Mouse (Mus musculus): ENCODE data around the gene Hacd1. TPM values are rescaled to one million over a fixed set of nuclear protein-coding genes. Genes with fewer than 3 reads are reported as not detected.

Hacd1 gene
- total RNA-seq, 2 experiments from 2014 or later: 21.6 to 41.6 TPM

DNA sequence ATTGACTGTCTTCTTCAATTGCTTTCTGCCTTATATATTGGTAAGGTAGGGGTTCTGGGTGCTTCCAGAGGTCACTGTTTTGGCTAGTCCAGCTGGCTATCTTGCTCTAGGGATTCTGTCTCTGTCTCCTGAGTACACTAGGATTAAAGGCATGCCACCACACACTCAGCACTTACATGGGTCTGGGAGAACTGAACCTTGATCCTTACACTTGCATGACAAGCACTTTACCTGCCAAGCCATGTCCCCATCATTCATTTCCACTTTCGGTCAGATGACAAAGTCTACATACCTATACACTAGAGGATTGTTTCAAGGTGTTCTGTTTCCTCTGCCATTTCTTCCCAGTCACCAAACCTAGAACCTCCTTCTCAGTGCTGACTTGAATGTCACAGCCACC is 50.8 kb downstream of the Hacd1 start:
- DNase-seq: no peak

DNA sequence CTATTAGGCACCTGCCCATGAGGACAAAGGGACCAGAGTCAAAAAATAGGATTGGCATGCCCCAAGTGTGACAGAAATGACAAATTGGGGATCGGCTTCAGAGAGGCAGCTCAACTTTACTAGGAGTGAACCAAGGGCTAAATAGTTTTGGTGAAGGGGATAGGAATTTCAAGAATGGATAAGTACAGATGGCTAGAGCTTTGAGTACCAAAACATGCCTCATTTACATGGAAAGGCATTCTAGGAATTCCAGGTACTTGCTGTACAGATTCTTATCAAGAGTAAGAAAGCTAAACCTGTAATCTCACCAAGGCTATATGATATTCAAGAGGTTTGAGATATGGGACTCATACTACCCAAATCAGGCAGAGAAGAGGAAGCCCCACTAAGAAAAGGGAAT is 95.8 kb downstream of the Hacd1 start:
- DNase-seq: no peak

DNA sequence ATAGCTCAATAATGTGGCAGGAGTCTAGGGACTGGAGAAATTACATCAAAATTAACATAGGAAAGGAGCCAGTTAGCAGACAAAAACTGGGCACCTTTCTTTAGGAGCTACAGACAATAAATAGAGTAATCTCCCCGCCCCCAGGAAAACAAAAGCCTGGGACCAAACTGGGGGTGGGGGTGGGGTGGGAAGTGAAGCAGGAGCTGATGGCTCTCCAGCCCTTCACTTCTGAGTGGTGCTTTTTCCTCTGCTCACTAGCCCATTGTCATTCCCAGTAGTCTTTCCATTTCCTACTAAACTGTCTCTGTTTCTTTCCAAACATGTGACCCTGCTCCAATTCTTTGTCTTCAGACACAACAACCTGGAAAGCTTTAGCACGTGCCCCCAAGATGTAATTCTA is 99.5 kb downstream of the Hacd1 start:
- DNase-seq: no peak

DNA sequence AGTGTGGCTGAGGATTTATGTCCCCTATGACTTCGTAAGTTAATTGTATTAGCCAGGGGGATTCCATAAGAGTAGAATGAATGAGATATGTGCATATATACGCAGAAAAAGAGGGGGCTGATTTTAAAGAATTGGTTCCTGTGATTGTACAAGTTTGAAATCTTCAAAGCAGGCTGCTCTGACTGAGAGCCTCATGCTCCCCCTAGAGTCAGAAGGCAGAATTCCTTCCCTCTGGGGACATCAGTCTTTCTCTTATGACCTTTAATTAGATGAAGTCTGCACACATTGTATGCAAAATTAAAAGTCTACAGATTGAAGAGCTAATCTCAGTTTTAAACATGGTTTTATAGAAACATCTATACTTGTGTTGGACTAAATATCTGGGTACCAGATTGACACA is 117.8 kb downstream of the Hacd1 start:
- DNase-seq: peak in 1 of 2 experiments; percentile 9

DNA sequence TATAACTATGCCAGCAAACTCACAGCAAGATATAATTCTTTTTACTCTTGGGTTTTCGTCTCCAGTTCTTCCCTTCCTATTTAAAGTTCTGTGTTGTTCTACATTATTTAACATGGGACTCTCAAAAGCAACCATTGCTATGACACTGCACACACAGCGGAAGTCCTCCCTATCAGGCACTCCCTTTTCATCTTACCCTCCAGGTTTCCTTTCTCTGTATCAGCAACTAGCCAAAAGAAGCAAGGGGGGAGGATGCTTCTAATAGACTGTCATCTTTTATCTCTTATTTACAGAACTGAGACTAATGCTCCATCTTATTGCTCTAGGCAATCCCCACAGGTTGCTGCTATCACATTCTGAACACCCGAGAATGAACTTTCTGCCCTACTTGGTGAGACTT is 120.6 kb downstream of the Hacd1 start:
- no peak for DNase-seq

DNA sequence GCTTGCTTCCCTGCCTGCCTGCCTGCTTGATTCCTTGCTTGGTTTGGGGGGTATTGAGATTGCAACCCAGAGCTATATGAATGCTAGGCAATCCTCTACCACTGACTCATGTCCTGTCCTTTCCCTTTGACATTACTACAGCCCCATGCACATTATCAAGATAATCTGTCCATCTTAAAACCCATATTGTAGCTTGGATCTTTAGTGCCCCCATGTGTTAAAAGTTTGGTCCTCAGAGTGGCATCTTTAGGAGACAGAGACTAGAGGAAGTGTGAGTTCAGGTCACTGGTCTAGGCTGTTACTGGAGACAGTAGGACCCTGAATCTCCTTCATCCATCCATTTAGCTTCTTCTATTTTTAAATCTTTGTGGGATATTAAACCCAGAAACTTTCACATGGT is 123.7 kb downstream of the Hacd1 start:
- no peak for DNase-seq

DNA sequence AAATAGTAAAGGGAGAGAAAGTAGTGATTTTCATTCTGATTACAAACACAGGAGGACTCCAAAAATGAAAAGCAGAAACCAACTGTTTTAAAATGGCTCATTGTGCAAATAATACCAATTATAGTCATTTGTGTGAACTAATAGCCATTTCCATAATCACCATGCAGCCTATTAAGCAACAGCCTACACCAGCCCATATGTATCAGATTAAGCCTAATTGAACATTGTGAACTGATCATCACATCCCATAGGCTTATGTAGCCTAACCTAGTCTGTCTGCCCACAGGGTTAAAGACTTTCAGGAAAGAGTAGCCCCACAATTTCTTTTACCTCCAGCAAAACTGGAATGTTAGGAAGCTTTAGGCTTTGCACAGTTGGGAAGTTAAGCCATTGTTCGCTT is 125.2 kb downstream of the Hacd1 start:
- DNase-seq: no peak

DNA sequence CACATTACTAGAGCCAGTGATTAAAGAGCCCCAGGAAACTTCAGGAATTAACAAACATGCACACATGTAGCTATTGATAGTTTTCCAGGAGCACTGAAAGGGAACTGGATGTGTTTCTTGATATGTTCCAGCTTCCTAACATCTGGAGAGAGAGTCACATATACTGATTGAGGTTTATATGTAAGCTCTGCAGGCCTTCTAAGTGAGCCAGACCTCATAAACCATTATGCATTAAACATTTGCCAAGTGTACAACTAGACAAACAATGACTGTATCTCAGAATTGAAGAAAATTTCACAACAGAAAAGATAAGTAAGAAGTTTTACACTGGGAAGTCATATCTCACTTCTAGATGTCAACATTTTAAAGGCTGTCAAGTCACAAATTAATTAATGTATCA is 167.4 kb downstream of the Hacd1 start:
- DNase-seq: no peak

DNA sequence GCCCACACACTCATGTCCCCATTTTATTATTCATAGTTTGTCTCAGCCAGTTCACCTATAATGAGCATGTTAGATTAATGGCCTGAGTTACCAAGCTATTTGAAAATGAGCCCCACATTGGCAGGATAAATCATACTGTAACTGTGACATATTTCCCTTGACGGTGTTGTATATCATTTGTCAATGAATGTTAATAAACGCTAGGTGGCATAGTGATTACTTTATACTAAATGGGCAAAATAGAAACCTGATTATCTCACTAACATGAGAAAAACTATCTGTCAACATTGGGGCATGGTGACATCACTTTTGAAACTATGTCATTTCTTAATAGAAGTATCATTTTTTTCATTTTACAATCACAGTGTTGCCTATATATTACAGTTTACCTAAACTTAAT is 198.5 kb downstream of the Hacd1 start:
- DNase-seq: no peak

DNA sequence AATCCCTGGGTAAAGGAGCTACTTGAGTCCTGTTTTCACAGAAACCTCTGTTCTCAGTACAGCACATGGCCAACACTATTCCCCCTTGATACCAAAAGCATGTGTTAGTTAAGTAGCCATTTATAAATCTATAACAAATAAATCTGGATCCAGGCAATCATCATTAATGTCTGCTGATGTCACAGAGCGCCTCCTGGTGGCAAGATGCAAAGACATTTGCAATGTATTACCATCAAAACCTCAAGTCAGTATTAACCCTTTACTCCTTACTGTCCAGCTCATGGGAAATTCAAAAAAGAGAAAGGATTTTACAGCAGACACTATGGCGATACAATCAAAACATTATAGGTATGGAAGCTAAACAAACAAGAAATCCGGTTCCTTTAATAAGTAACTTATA is 200.4 kb downstream of the Hacd1 start:
- DNase-seq: peak; percentile 11 to 23

DNA sequence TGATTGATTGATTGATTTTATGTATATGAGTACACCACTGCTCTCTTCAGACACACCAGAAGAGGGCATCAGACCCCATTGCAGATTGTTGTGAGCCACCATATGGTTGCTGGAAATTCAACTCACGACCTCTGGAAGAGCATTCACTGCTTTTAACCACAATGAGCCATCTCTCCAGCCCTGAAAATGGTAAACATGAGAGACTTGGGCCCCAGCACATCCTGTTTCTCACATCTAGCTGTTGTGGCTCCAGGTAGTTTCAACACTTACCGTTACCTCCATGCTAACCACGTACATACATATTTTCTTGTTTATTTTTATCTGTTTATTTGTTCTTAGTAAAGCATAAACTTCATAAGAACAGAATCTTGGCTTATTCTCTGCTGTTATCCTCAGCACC is 219.6 kb downstream of the Hacd1 start:
- DNase-seq: no peak

DNA sequence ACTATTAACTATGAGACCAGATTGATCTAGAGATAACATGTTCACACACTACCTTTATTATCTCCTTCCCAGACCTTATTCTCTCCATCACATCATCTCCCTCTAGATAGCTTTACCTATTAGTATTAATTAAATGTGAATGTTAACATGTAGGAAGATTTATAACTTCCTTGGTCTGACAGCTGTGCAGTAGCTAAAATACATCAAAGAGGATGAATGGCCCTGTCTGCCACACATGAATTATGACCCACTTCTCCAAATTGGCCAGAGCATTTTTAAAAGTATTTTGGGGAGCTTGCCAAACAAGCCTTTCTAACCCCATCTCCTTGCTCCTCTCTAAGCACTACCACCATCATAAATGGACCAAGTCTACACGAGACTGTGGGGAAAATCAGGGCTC is 220.9 kb downstream of the Hacd1 start:
- DNase-seq: no peak

DNA sequence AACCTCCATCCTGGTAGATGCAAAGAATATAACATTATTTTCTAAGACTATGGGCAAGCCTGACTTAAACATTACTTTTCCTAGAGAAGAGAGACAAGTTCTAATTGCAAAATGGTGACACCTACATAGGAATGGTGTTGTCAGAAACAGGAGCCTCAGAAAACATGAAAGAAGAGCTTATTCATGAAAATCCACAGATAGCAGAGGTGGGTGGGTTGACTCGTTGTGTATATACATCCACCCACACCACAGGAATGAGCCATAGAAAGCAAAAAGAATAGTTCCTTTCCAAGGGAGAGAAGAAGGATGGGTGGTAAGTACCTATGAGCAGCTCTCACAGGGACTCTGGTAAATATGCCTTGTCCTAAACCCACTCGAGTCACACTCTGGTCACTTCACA is 239.3 kb downstream of the Hacd1 start:
- DNase-seq: no peak

DNA sequence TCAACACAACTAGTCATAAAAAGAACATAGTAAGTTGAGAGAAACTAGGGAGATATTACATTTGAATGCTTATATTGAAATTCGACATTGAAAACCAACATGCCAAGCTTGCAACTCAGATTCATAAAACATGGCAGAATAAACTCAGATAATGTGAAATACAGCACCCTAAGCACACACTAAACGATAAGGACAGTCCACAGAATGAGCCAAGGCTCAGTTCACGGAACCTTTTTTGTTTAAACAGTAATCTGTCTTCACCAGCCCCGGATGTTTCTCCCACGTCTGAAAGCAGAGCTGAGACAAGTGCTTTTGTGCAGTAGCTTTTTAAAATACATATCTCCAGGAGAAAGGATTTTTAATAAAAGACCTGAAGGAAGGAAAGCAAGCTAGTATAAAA is 247.3 kb downstream of the Hacd1 start:
- DNase-seq: no peak

DNA sequence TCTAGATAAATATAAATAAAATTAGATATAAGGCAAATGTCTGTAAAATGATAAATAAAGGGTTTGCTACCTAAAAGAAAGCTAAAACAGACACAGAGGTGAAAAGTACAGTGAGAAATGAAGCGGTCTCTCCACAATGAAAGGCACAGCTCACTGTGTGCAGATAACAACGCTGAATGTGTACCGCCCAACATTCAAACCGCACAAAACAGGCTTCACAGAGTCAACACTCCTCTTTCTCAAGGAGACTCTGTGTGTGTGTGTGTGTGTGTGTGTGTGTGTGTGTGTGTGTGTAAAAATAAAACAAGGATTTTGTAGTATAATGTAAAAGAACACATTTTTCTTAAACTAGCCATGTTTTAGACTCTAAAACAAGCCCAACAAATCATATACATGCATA is 247.9 kb downstream of the Hacd1 start:
- no peak for DNase-seq

DNA sequence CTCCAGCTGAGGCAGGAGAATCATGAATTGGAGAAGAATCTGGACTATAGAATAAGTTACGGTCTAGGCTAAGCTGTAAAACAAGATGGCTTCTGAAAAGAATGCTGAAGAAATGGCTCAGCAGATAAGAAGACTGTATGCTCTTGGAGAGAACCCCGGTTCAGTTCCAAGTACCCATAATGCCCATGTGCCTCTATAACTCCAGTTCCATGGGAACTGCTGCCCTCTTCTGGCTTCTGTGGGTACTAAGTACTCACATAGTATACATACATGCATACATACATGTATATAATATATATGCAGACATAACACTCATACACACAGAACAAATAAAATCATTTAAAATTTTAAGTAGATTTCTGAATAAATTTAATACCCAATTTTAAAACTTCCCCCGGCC is 249.8 kb downstream of the Hacd1 start:
- no peak for DNase-seq

DNA sequence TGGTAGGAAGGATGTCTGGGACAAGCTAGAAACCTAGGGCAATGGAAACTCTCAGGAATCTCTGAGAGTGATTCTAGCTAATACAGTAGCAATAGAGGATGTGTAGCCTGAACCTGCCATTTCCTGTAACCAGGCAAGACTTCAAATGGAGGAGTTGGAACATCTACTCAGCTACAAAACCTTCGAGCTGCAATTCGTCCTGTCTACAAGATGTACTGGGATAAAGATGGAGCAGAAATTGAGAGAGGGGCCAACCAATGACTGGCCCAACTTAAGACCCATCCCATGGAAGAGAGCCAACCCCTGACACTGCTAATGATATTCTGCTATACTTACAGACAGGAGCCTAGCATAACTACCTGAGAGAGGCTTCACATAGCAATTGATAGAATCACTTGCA is 255.3 kb downstream of the Hacd1 start:
- no peak for DNase-seq

Other genes with a start within 250 kb of the Hacd1 start
- 10 to 100 TPM; 49.1 to 59.1 TPM for gene Stam, start 18.0 kb upstream of the Hacd1 start, total RNA-seq (2021)
- gene Tmem236, start 118.4 kb upstream of the Hacd1 start, total RNA-seq (2021): under 1 TPM; 0.07 to 0.13 TPM
- 10 to 100 TPM; 19.6 to 27.8 TPM for gene Mrc1, start 173.3 kb upstream of the Hacd1 start, total RNA-seq (2021)

Measured in adrenal gland, postnatal 36 days (tissue).